Mouse (Mus musculus): ENCODE measurements at regions not wholly inside any gene's neighbourhood (a gene's known extent, or its start where the extent isn't known, plus 50 kb on each side); places are given as distances from the start of the nearest gene placed in this dataset.
"Not testable (repeated sequence)": the region's sequence is repeated elsewhere in the genome, so short reads cannot be mapped to it uniquely, and the experiment has no call there.

GRCm38 (mm10) chr12:9655794-9656193 lies 85.9 kb downstream of the Osr1 start:
- DNase-seq (ENCODE audit: extremely low spot score, low read depth, low spot score), result no peak

- no peak for DNase-seq (ENCODE audit: extremely low spot score, low read depth, low spot score)
Measured at GRCm38 (mm10) chr12:9656324-9656723, 86.4 kb downstream of the Osr1 start.

- no peak for DNase-seq (ENCODE audit: extremely low spot score, low read depth, low spot score)
Measured at GRCm38 (mm10) chr12:9657199-9657766, 87.4 kb downstream of the Osr1 start.

GRCm38 (mm10) chr12:9657793-9658192 lies 87.9 kb downstream of the Osr1 start:
- DNase-seq (ENCODE audit: extremely low spot score, low read depth, low spot score), result no peak

GRCm38 (mm10) chr12:9660299-9660698 lies 90.4 kb downstream of the Osr1 start:
- no peak for DNase-seq (ENCODE audit: extremely low spot score, low read depth, low spot score)

- DNase-seq (ENCODE audit: extremely low spot score, low read depth, low spot score), result no peak
Measured at GRCm38 (mm10) chr12:9688776-9689175, 118.9 kb downstream of the Osr1 start.

GRCm38 (mm10) chr12:9689541-9689940 lies 119.6 kb downstream of the Osr1 start:
- no peak for DNase-seq (ENCODE audit: extremely low spot score, low read depth, low spot score)

- no peak for DNase-seq (ENCODE audit: extremely low spot score, low read depth, low spot score)
Measured at GRCm38 (mm10) chr12:9732921-9733320, 163.0 kb downstream of the Osr1 start.

GRCm38 (mm10) chr12:9744709-9745395 lies 174.9 kb downstream of the Osr1 start:
- no peak for DNase-seq (ENCODE audit: extremely low spot score, low read depth, low spot score)

GRCm38 (mm10) chr12:9751261-9752078 lies 181.6 kb downstream of the Osr1 start:
- DNase-seq (ENCODE audit: extremely low spot score, low read depth, low spot score), result no peak

GRCm38 (mm10) chr12:9752079-9752450 lies 182.1 kb downstream of the Osr1 start:
- no peak for DNase-seq (ENCODE audit: extremely low spot score, low read depth, low spot score)

- no peak for DNase-seq (ENCODE audit: extremely low spot score, low read depth, low spot score)
Measured at GRCm38 (mm10) chr12:9756411-9756810, 186.5 kb downstream of the Osr1 start.

GRCm38 (mm10) chr12:9760818-9761217 lies 190.9 kb downstream of the Osr1 start:
- DNase-seq (ENCODE audit: extremely low spot score, low read depth, low spot score), result no peak

GRCm38 (mm10) chr12:9762291-9762811 lies 192.4 kb downstream of the Osr1 start:
- not testable (repeated sequence) for DNase-seq (ENCODE audit: extremely low spot score, low read depth, low spot score)

GRCm38 (mm10) chr12:9762842-9763241 lies 192.9 kb downstream of the Osr1 start:
- no peak for DNase-seq (ENCODE audit: extremely low spot score, low read depth, low spot score)

GRCm38 (mm10) chr12:9770908-9771307 lies 201.0 kb downstream of the Osr1 start:
- DNase-seq (ENCODE audit: extremely low spot score, low read depth, low spot score), result no peak

GRCm38 (mm10) chr12:9772875-9773274 lies 203.0 kb downstream of the Osr1 start:
- no peak for DNase-seq (ENCODE audit: extremely low spot score, low read depth, low spot score)

- DNase-seq (ENCODE audit: extremely low spot score, low read depth, low spot score), result no peak
Measured at GRCm38 (mm10) chr12:9802284-9802683, 232.4 kb downstream of the Osr1 start.

GRCm38 (mm10) chr12:9807406-9807805 lies 237.5 kb downstream of the Osr1 start:
- DNase-seq (ENCODE audit: extremely low spot score, low read depth, low spot score), result no peak

- no peak for DNase-seq (ENCODE audit: extremely low spot score, low read depth, low spot score)
Measured at GRCm38 (mm10) chr12:9833273-9833672, 263.4 kb downstream of the Osr1 start.

GRCm38 (mm10) chr12:9839198-9839845 lies 269.4 kb downstream of the Osr1 start:
- DNase-seq (ENCODE audit: extremely low spot score, low read depth, low spot score), result no peak
